Mouse (Mus musculus) activated CD4-positive, CD25-positive, alpha-beta regulatory T cell, adult 4 months (primary cell): Measurements from ENCODE around the gene Ccnd1. TPM values are rescaled to one million over a fixed set of nuclear protein-coding genes. Genes with fewer than 3 reads are reported as not detected.

ENCODE experiments used
- ATAC-seq: one replicate; pipeline ENCODE4 v1.8.0; 2017
- polyA plus RNA-seq, 2 experiments: library from polyadenylated mRNA; unstranded; fragments of 100-300 nt; shearing (Covaris generic); gene quantifications; one replicate each; pipeline ENCODE4 v1.2.1; 2017

The Ccnd1 gene
- polyA plus RNA-seq: 1 to 10 TPM; 1.1 to 1.2 TPM

DNA sequence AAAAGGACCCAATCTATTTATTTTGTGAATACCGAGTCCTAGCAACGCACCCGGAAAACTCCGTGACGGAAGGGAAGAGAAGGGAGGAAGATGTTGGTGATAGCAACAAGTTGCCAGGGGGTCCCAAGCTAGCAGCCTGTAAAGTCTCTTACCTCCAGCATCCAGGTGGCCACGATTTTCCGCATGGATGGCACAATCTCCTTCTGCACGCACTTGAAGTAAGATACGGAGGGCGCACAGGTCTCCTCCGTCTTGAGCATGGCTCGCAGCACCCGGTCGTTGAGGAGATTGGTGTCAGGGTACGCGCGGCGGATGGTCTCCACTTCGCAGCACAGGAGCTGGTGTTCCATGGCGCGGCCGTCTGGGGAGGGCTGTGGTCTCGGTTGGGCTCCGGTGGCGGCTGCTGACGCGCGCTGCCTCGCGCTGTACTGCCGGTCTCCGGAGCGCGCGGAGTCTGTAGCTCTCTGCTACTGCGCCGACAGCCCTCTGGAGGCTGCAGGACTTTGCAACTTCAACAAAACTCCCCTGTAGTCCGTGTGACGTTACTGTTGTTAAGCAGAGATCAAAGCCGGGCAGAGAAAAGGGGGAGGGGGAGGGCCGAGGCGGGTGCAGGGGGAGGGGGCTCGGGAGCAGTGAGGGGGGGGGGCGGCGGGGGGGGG, at the start of gene Ccnd1:
Gene Ccnd1, minus strand, starts transcription at position 582 of the 659 bp plus-strand sequence.
- no peak for ATAC-seq

DNA sequence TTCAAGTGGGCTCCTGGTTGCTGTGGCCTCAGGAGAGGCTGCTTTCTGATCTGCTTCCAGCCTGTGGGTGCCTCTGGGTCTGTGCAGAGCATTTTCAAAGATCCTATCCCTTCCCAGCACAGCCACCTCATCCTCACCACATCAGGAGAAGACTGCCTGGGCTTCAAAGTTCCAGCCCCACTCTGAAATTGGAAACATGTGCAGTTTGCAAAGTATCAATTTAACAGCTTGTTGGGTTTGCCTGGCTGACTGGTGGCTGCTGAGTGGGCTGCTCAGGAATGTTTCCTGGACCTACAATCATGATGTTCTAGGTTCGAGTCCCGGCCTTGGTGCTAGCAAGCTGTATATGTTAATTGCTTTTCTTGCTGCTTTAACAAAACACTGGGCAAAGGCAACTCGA, 49.1 kb upstream of the Ccnd1 start:
- ATAC-seq: no peak

DNA sequence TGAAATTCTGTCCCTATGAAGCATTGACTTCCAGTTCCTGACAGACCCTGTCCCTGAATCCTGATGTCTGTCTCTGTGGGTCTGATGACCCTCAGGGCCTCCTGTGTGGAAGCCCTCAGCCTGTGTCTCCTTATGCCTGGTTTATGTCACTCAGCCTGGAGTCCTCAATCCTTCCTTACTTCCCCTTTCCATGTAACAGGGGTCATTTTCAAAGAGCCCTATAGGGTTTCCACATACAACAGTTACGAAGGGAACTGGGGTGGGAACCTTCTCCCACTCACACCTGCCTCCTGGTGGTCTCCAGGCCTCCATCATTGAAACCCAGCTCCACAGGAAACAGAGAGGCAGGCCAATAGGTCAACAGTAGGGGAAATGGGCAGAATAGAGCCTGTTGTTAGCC, 45.4 kb upstream of the Ccnd1 start:
- ATAC-seq: no peak

DNA sequence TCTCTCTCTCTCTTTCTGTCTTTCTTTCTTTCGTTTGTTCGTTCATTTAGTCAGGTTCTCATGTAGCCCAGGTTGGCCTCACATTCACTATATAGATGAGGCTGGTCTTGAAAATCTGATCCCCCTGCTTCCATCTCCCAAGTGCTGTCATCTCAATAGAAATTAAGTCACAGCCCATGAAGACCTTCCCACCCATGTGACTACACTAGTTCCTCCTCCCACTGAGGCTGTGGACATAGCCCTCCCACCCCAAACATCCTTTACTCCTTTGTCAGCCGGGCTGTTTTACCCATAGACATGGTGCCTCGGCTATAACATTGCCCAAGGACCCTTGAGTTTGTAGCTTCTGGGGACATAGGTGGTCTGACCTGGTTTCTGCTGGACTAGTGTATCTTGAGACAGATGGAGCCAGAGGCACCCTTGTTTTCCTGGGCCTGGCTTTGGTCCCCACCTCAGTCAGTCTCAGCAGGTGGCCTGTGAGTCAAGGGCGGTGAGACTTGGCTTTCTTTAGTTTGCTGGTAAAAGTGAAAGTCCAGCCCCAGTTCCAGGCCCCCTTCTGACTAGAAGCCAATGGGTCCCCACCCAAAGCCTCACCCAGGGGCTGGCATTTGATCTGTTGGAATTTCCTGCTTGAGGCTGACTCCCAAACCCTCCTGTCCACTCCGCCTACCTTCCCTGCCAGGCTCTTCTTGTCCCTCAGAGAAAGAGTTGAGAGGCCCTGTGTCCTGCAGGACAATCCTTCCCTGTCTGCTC, 42.8 kb upstream of the Ccnd1 start:
- ATAC-seq: no peak

DNA sequence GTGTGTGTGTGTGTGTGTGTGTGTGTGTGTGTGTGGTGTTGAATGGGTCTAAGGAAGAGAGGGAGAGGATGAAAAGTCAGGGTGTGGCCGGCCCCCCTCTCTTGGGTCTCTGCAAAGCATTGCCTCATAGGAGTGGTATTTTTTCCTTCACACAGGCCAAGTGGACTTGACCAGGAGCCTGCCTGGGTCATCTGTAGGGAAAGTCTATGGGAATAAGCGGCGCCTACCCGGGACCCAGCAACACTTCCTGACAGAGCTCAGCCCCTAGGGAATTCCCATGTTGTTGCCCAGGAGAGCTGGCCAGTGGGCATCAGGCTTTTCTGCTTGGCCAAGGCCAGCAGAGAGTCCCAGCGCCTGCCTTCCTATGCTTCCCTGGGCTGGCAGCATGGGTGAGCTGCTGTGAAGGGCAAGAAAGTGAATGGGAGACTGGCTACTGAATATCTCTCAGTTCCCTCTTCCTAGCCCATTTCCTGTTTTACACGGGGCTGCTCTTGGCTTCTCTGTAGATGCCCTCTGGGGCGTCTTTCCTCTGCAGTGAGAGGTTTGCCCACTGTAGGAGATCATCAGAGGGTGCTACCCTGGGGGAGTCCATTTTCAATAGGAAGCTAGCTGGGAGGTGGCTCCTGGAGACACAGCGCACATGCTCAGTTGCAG, 41.8 kb upstream of the Ccnd1 start:
- no peak for ATAC-seq

DNA sequence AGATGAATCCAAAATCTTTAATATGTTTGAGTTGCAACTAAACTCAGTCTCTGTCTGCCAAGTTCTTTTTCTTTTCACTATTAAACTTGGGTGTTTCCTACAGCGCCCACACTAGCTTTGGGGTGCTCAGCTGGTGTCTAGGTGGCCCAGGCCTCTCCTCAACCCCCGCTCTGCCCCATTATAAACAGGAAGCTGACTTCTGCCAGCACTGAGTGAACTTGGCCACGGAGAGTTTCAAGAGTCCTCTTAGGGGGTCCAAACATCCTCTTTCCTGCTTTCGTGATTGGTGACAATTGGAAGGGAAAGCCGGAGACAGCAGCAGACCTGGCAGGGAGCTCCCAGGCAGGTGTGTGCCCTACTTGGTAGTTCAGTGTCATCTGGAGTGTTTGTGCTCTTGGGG, 40.1 kb upstream of the Ccnd1 start:
- no peak for ATAC-seq

DNA sequence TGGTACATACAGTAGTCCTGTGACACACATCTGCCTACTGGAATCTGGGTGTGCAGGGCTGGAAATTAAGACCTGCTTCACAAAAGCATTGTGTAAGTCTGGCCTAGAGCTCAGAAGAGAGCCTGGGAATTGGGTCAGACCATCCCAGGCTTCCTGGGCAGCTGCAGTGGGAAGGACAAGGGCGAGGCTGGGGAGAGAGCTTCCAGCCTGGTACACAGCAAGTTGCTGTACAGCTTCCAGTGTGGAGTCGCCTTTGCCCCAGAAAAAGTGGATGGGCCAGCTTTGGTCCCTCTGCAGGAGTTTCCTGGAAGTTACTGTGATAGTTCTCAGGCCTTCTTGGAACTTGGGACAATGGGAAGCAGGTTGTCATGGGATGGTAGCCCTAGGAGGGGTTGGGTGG, 37.4 kb upstream of the Ccnd1 start:
- ATAC-seq: no peak

DNA sequence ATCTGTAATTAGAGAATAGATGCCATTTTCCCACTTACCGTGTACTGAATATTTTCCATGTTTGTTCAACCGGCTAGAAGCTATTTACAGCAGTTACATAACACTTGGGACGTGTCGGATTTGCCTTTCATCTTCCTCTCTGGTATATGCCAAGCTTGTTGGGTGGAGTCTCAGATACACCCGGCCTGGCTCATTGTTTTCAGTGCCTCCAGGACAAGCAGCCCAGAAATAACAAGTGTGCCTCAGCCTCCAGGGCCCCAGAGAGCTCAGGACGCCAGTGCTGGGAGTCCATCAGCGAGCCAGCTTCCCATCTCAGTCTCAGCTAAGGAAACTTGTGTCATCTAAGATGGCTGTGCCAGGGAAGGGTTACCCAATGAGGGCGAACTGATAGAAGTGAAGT, 33.7 kb upstream of the Ccnd1 start:
- no peak for ATAC-seq

DNA sequence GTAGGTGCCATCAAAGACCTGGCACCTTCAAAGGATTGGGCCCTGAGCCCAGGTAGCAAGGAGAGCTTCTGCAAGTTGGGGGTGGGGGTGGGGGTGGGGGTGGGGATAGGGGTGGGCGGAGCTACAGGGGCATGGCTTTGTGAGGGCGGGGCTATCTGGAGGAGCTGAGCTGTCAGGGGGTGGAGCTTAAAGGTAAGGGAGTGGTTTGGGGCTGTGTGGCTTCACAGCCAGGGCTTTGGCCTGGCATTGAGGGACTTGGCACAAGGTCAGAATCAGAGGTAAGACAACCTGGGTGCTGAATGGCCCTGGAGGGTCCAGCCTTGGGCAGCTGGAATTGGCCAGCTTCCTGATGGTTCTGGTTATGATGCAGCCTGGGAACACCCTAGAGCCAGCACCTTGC, 32.0 kb upstream of the Ccnd1 start:
- ATAC-seq: no peak

DNA sequence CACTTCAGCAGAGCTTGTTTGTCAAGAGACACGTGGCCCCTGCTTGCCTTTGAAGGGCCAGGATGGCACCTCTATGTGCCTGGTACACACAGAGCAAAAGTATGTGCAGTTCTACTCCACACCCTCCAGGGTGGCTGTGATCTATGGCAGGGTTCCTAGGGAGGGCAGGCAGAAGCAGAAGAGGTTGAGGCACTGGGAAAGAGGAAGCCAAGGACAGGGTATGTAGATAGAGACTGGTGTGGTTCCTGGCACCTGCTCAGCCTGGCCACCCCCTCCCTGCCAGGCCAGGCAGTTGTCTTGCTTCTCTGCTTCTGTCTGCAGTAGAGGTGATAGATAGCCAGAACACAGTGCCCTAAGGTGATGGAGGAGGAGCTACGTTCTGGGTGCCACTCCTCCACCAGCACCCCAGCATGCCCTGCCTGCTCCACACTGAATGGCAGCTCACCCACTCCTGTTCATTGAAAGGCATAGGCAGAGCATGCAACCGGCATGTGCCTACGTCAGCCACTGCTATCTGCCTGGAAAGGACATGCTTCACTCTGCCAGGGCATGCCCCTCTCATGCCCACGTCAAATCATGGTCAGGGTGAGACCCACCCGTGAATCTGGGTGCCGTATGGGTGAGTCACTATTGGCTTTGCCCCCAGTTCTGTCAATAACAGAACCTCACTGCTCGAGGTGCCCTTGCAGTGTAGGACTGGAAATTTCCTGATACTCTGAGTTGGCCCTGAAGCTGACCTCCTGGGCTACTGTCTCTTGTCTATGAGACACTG, 31.5 kb upstream of the Ccnd1 start:
- no peak for ATAC-seq

DNA sequence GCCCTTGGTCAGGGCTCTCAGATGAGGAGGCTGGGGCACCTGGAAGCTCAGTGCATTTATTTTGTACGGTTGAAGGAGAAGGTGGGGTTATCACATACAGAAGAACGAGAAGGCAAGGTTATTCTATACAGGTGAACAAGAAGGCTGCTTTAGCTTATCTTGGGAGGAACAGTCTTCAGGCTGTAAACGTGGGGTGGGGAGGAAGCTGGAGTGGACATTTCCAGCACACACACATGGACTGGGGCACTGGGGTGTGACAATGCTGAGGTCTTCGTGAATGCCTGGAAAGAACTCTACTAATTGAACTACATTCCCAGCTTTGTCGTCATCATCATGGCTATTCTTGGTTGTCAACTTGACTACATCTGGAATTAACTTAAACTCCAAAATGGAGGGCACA, 26.2 kb upstream of the Ccnd1 start:
- ATAC-seq: no peak

DNA sequence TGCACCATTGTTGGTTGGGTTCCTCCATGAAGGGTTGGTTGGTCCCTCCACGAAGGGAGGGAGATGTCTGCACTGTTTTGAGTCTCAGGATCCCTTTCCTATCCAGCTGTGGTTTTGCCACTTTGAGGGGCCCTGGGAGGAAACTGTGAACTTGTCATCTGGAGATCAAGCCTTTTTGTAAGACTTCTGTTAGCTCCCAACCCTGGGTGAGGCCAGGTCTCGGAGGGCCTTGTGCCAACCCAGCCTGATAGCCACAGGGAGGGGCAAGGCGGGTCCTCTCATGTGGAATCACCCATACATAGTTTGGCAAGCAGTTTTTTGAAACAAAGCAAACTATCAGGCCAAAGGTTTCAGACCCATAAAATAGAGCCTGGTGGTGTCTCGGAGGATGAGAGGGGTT, 24.6 kb upstream of the Ccnd1 start:
- ATAC-seq: no peak

DNA sequence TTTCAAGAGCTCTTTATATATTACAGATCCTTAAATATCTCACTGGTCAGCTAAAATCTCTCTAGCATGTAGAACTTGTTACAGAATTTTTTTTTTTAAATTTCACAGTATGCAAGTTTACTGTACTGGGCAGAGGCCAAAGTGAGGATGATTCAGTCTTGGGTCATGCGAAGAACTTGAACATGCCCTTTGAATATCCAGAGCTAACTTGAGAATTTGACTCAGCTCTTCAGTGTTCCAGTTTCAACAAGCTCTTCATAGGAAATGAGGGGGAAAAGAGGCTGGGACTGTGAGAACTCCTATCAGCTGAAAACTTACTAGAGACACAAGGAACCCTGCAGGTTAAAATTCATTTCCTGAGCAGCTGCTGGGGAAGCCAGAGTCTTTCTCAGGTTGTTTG, 24.2 kb upstream of the Ccnd1 start:
- no peak for ATAC-seq

DNA sequence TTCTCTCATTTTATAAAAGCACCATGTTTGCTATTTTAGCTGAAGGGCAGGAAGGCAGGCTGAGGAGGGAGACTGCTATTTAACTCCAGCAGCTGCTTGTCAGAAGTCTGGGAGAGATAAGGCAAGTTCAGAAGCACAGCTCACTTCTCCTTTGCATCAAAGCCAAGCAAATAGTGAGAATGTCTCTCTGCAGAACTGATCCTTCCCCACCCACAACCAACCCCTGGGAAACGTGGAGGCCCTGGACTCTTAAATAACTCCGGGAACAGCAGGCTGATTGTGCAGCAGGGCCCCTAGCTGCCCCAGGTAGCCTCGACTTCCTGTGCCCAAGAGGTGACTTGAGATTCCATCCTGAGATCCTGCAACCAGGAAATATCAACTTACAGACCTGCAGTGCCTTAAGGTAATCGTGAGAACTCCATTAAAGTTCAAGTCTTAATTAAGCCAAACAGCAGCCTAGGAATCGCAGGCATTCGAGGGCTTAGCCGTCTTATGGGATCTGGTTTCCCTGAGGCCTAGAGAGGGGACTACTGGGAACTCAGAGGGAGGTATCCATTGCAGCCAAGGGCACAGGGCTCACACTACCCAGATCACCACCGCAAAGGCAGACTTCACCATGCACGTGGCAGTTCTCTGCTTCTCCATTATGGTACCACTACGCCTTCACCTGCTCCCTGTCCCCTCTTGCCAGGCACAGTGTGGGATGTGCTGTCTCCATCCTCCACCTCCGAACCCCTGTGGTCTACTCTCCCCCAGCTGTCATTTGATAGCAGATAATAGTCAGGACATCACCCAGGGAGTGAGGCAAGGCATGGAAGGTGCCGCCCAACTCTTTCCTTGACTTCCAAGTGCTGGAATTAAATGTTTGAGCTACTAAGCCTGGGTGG, 19.0 kb upstream of the Ccnd1 start:
- no peak for ATAC-seq

DNA sequence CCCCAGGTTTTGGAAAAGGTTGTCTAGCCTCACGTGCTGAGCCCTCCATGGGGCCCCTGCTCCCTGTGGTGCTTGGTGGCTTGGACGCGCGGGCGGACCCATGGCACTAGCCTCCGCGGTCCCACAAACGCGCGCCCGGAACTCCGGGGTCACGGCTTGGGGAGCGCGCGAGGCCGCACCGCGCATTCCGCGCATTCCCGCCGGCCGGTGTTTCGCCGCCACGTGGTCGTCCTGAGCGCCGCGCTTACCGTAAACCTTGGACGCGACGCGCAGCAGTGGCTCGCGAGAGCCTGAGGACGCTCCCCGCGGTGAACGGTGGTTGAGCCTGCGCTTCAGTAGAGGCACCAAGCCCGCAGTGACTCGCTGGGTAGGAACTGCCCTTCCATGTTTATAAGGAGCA, 3.5 kb upstream of the Ccnd1 start:
- ATAC-seq: no peak

DNA sequence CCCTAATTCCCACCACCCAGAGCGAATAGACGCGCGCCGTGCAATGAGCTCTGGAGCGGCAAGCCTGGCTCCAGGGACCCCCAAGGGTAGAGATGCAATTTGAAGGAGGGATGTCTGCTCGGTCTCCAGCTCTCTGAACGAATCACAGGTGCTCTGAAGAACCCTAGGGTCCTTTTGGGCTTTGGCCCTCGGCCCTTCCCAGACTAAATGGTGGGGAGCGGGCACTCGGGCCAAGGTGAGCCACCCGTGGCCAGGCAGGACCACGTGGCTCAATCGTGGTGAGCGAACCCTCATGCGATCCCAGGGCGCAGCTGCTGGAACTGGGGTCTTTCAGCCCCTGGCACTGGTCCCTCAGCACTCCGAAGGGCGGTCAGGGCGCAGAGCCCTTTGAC, 3.0 kb upstream of the Ccnd1 start:
- no peak for ATAC-seq

DNA sequence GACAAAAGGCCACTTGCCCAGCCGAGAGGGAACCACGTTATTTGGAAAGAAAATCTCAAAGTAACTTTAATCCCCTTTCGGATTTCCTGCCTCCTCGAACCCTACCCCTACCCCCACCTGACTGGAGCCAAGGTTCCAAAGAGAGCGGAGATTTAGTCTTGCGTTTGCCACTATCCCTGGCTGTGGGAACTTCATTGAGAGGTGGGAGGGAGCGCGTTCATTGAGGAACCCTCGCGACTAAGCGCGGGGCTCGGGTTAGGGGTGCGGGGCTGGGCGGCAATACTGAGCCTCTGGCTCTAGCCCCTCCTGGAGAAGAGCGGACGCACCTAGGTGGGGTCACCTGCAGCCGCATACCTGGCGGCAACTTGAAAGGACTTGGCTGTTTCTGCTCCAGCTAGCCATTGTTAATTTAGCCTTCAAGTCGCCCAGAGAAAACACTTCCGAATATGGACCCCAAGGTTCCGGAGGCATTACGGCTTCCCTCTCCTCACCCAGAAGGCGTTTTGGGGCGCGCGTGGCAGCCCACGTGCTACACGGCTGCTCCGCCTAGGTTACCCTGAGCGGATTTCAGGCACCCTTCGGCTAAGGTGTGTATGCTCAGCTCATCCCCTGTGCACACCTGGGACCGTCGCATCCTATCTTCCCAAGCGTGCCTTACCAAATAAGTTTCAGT, 2.5 kb upstream of the Ccnd1 start:
- ATAC-seq: no peak

DNA sequence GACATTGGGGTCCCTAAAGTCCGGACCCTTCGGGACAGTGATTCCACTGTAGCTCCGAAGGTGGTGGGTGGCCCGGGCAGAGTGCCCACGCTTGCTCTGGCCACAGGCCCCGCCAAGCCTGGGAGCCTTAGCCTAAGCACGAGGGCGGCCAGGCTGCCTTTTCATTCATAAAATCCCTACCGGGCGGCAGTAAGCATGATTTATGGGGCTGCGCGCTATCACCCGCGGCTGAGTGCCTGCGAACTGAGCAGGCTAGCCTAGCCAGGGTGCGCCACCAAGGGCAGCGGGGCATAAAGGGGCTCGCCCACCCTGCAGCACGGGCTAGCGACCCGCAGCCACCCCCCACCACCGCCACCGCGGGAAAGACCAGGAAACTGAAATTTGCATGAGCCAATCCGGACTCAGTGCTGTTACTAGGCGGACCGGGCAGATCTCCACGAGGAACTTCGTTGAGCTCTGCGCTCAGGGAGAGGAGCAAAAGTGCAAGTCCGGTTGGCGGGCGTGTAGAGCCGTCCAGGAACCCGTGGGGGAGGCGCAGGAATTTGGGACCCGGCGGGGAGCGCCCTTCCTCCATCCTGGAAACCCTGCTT, 1.6 kb upstream of the Ccnd1 start:
- no peak for ATAC-seq

DNA sequence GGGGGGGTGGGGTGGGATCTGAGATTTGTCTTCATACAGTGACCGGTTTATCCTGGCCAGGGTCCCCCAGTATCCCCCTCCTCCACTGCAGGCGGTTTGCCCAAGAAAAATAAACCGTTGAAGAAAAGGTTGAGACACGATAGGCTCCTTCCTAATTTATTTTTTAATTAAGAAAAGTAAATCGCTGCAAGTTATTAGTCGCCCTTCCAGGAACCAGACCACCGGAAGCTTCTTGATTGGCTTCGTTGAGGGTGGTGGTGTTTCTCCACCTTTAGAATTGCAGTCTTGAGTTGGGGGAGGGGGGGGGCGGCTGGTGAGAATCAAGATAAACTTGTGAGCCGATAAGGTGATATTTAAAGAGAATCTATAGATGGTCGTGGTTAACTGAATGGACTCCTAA, 860 bp upstream of the Ccnd1 start:
- ATAC-seq: no peak

DNA sequence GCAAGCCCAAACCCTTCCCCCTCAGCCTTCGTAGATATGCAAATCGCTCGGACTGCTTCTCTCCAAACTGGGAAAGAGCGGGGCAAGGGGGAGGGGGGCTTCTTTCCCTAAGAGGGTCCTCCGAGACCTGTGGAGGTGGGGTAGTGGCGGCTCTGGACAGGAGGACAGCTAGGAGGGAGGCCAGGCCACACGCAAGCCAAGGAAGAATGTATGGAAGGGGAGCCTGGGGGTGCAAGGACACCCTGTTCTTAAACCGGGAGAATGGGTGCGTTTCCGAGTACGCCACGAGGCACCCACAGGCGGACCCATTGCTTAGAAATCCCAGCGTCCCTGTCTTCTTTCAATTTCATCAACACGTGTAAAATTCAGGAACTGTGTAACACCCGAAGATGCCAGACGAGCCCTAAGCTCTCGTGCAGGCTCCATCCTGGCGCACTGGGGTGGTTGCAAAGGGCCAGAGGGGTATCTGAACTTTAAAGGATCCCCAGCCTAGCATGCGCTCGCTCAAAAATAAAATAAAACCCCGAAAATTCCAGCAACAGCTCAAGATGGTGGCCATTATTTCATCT, 362 bp upstream of the Ccnd1 start:
- ATAC-seq: no peak
